Mouse (Mus musculus): ENCODE measurements around the gene Clps. TPM values are rescaled to one million over a fixed set of nuclear protein-coding genes. Genes with fewer than 3 reads are reported as not detected.
A peak's percentile ranks its signal among the peaks of the same experiment; 100 is the strongest.

Clps gene
- total RNA-seq, 1 experiment from 2014 or later: not detected

- DNase-seq: peak; percentile 64
Measured at GRCm38 (mm10) chr17:28553040-28553793, 7.3 kb downstream of the Clps start.

GRCm38 (mm10) chr17:28549111-28549510 lies 11.5 kb downstream of the Clps start, which contains the start of gene Clpsl2:
Clpsl2 (plus strand) TSS chr17:28549411.
- DNase-seq: no peak

- no peak for DNase-seq
Measured at GRCm38 (mm10) chr17:28548550-28548949, 12.0 kb downstream of the Clps start.

- DNase-seq: no peak
Measured at GRCm38 (mm10) chr17:28546925-28547324, 13.6 kb downstream of the Clps start.

- no peak for DNase-seq
Measured at GRCm38 (mm10) chr17:28537881-28538280, 22.7 kb downstream of the Clps start.

GRCm38 (mm10) chr17:28533327-28533726 lies 27.2 kb downstream of the Clps start:
- no peak for DNase-seq

- DNase-seq: no peak
Measured at GRCm38 (mm10) chr17:28532557-28532956, 28.0 kb downstream of the Clps start.

- DNase-seq: no peak
Measured at GRCm38 (mm10) chr17:28531946-28532345, 28.6 kb downstream of the Clps start.

- no peak for DNase-seq
Measured at GRCm38 (mm10) chr17:28530506-28530905, 30.1 kb downstream of the Clps start, which contains the start of gene Armc12. Armc12 (plus strand) TSS chr17:28530806.

- DNase-seq: no peak
Measured at GRCm38 (mm10) chr17:28529116-28529515, 31.4 kb downstream of the Clps start.

GRCm38 (mm10) chr17:28528043-28528351 lies 32.6 kb downstream of the Clps start:
- DNase-seq: peak; percentile 86

GRCm38 (mm10) chr17:28527184-28528042 lies 33.2 kb downstream of the Clps start:
- peak; percentile 70 for DNase-seq

- DNase-seq: no peak
Measured at GRCm38 (mm10) chr17:28524831-28525430, 35.6 kb downstream of the Clps start.

- DNase-seq: no peak
Measured at GRCm38 (mm10) chr17:28524009-28524695, 36.4 kb downstream of the Clps start.

- no peak for DNase-seq
Measured at GRCm38 (mm10) chr17:28523355-28524008, 37.1 kb downstream of the Clps start.

- peak; percentile 89 for DNase-seq
Measured at GRCm38 (mm10) chr17:28522623-28523354, 37.8 kb downstream of the Clps start.

- no peak for DNase-seq
Measured at GRCm38 (mm10) chr17:28521920-28522319, 38.6 kb downstream of the Clps start.

GRCm38 (mm10) chr17:28521071-28521726 lies 39.4 kb downstream of the Clps start:
- DNase-seq: no peak

- DNase-seq: no peak
Measured at GRCm38 (mm10) chr17:28520561-28520960, 40.0 kb downstream of the Clps start.

- DNase-seq: no peak
Measured at GRCm38 (mm10) chr17:28519827-28520226, 40.7 kb downstream of the Clps start.
